Mouse (Mus musculus) ES-E14 (cell line): ENCODE measurements around the gene Klhl26.

ENCODE experiments used
- HCFC1 ChIP-seq: IDR thresholded peaks from 2 replicates; pipeline ENCODE4 v1.6.1; 2012; ENCODE audit warnings: low read length, inconsistent platforms, borderline replicate concordance; ENCODE audit not compliant: insufficient read depth
- ZC3H11A ChIP-seq: IDR thresholded peaks from 2 replicates; pipeline ENCODE4 v1.6.1; 2012; ENCODE audit warnings: low read depth, mild to moderate bottlenecking, inconsistent platforms, low read length, borderline replicate concordance

DNA sequence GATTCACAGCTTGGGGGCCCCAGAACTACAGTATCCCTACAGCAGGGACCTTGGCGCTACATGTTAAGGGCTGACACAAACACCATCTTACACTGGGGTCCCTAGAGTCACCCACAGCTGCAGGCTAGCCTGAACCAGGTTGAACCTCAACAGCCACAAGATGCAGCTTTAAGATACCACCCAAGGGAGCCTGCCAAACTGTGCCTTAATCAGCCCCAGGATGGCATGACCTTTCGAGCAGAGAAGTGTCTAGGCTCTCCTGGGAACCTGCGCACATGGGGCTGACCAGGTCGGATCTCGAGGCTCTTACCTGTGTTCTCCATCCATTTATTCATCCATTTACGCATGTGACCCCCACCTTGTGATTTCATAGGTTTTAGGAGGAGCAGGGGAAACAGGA, 18.9 kb downstream of the Klhl26 start:
- no peak for TF ChIP-seq ZC3H11A
- TF ChIP-seq HCFC1, result no peak
